Comparison of ENCODE assay signal across 14 mouse cellular contexts in the genomic region with DNA sequence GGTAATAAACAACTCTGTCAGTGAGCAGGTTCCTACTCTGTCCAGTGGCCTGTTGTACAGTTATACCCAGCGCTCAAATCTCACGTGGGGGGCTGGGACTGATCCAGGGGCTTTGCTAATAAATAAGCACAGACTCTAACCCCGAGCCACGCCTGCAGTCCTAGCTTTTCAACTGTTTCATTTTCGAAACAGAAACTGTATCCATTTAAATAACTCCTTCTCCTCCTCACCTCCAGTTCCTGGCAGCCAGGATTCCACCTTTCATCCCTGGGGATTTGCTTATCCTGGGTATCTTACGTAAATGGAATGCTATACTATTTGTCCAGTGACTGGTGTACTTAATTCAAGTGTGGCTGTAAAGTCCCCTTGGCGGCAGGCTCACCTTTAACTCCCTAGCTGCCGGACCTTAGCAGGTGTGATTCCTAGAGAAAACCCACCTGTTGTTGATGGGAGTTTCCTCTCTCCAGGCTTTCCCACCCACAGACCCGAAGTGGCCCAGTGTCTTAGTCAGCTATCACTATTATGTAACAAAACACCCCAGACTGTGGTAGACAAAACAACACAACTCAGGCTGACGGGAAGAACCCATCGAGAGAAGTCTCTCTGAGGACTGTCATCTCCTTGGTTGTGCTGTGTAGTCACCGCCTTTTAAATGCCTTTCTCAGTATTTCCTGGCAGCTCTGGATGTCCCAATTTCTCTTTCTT. TPM values are rescaled to one million over a fixed set of nuclear protein-coding genes. Genes with fewer than 3 reads are reported as not detected.
DNase-seq lines count a peak whose midpoint lies in the region; ATAC-seq and TF ChIP-seq lines count a peak whose summit lies in the region.
"Had no signal": no experiment of that assay in that cellular context is flagged by ENCODE, and none has a peak within 500 bp of the region (broad histone marks: within the 10 kb centered on the region; RNA-seq: fewer than 3 reads in every experiment).

No protein-coding gene starts in this region.

- H3K27me3 ChIP-seq in kidney, embryonic 15.5 days, result no peaks in the 10 kb centered on the region
- H3K27me3 ChIP-seq in stomach, embryonic 15.5 days (replicated peaks), result no peaks in the 10 kb centered on the region

- no peaks in the 10 kb centered on the region for H3K36me3 ChIP-seq in kidney, embryonic 15.5 days
- H3K36me3 ChIP-seq in stomach, embryonic 15.5 days, result no peaks in the 10 kb centered on the region
- H3K36me3 ChIP-seq: G1E had no signal

- intact Hi-C loops in gastrocnemius, postnatal 36 days (cut with DNase I), result no loop called here

- peaks cover 37% of the 10 kb centered on the region for H3K4me1 ChIP-seq in kidney, embryonic 15.5 days
- peaks cover 14% of the 10 kb centered on the region for H3K4me1 ChIP-seq in stomach, embryonic 15.5 days

- DNase-seq in layer of hippocampus, adult 2 months (ENCODE audit: low spot score in 2 of 2), result no peak
- DNase-seq in layer of hippocampus, postnatal 36 days, result no peak
- DNase-seq in lung, adult 18-20 months, result peak; percentile 45 to 67
- DNase-seq in gastrocnemius, postnatal 36 days, result no peak
- no peak for DNase-seq in cerebellum, postnatal 4 days (ENCODE audit: low spot score in 2 of 2)
- DNase-seq: embryo, embryonic 11 days; right cerebral cortex, adult 18-20 months had no signal

- no peaks in the 10 kb centered on the region for H3K9me3 ChIP-seq in kidney, embryonic 15.5 days (replicated peaks)
- no peaks in the 10 kb centered on the region for H3K9me3 ChIP-seq in stomach, embryonic 15.5 days
- H3K9me3 ChIP-seq: forebrain, embryonic 10.5 days had no signal

- TF ChIP-seq CTCF in layer of hippocampus, adult 2 months (conservative IDR thresholded peaks at IDR 0.05), result no peak

- ATAC-seq in kidney, embryonic 15.5 days (replicated peaks; ENCODE audit: low FRiP score), result no peak
- ATAC-seq in stomach, embryonic 15.5 days (ENCODE audit: insufficient read depth, low FRiP score, low read depth), result 0 out of 2 replicates have a peak, but pooled peaks have one; percentile 25
- ATAC-seq: activated CD4-positive, CD25-positive, alpha-beta regulatory T cell, adult 4 months; inflammation-experienced regulatory T-cells, adult 6 months had no signal

- H3K4me3 ChIP-seq in layer of hippocampus, adult 2 months, result peak overlapping the region; percentile 5; the same call in 1 of the 2 replicates
- H3K4me3 ChIP-seq in kidney, embryonic 15.5 days (replicated peaks), result no peak overlapping the region
- H3K4me3 ChIP-seq in stomach, embryonic 15.5 days (replicated peaks), result no peak overlapping the region
- H3K4me3 ChIP-seq: forebrain, embryonic 10.5 days had no signal

- H3K9ac ChIP-seq in kidney, embryonic 15.5 days, result no peak overlapping the region
- no peak overlapping the region for H3K9ac ChIP-seq in stomach, embryonic 15.5 days

- H3K27ac ChIP-seq in layer of hippocampus, adult 2 months, result peak overlapping the region; percentile 72
- H3K27ac ChIP-seq in kidney, embryonic 15.5 days, result 0 out of 2 replicates have a peak overlapping the region, but pooled peaks have one; percentile 10
- H3K27ac ChIP-seq in stomach, embryonic 15.5 days, result no peak overlapping the region; the same call in 1 of the 2 replicates
- H3K27ac ChIP-seq: forebrain, embryonic 10.5 days had no signal

- WGBS in kidney, embryonic 15.5 days, result 26% methylated on average over 12 of the region's 12 CpGs
- WGBS in stomach, embryonic 15.5 days, result 30% methylated on average over 12 of the region's 12 CpGs

- 0 out of 2 replicates have a peak overlapping the region, but pooled peaks have one; percentile 19 for H3K4me2 ChIP-seq in kidney, embryonic 15.5 days
- H3K4me2 ChIP-seq in stomach, embryonic 15.5 days, result 0 out of 2 replicates have a peak overlapping the region, but pooled peaks have one; percentile 17

RNA-seq across cellular contexts. Expression of gene Bcr, which starts 8.4 kb away (rescaled TPM):
- 100 to 1,000 TPM; 116 to 124 TPM for total RNA-seq in layer of hippocampus, adult 2 months (2021)
- 100 to 1,000 TPM; 121 to 133 TPM for total RNA-seq in layer of hippocampus, postnatal 36 days (2021)
- polyA plus RNA-seq in kidney, embryonic 15.5 days (2015; fragmentation: Nextera tagmentation; extraction: Ambion mirVana), result 6.0 and 6.6 TPM in 2 replicates
- polyA plus RNA-seq in stomach, embryonic 15.5 days (2015; fragmentation: Nextera tagmentation; extraction: Ambion mirVana), result 7.5 and 8.9 TPM in 2 replicates
- total RNA-seq in gastrocnemius, postnatal 36 days (2021), result 1 to 10 TPM; 4.3 to 4.4 TPM
- polyA plus RNA-seq: G1E had no signal

RNA-seq across cellular contexts. Expression of gene Rab36, which starts 31.9 kb away (rescaled TPM):
- 10 to 100 TPM; 33.6 to 34.6 TPM for total RNA-seq in layer of hippocampus, adult 2 months (2021)
- total RNA-seq in layer of hippocampus, postnatal 36 days (2021), result 10 to 100 TPM; 30.4 to 32.2 TPM
- polyA plus RNA-seq in kidney, embryonic 15.5 days (2015; fragmentation: Nextera tagmentation; extraction: Ambion mirVana), result 9.3 and 12.8 TPM in 2 replicates
- 6.9 and 7.6 TPM in 2 replicates for polyA plus RNA-seq in stomach, embryonic 15.5 days (2015; fragmentation: Nextera tagmentation; extraction: Ambion mirVana)
- under 1 TPM; 0.27 to 0.51 TPM for total RNA-seq in gastrocnemius, postnatal 36 days (2021)
- polyA plus RNA-seq: G1E had no signal

RNA-seq across cellular contexts. Expression of gene Rsph14, which starts 36.4 kb away (rescaled TPM):
- under 1 TPM; 0.34 to 1.00 TPM for total RNA-seq in layer of hippocampus, adult 2 months (2021)
- total RNA-seq in layer of hippocampus, postnatal 36 days (2021), result 1 to 10 TPM in 1 of 2 experiments, not detected in 1; 1.1 TPM
- not detected in 2 replicates for polyA plus RNA-seq in kidney, embryonic 15.5 days (2015; fragmentation: Nextera tagmentation; extraction: Ambion mirVana)
- not detected in 2 replicates for polyA plus RNA-seq in stomach, embryonic 15.5 days (2015; fragmentation: Nextera tagmentation; extraction: Ambion mirVana)
- not detected for total RNA-seq in gastrocnemius, postnatal 36 days (2021)
- polyA plus RNA-seq: activated CD4-positive, CD25-positive, alpha-beta regulatory T cell, adult 4 months; forebrain, embryonic 10.5 days; G1E; inflammation-experienced regulatory T-cells, adult 6 months; stomach, embryonic 14.5 days had no signal

Comparison
In these comparisons a context has a peak if more than half of its experiments do, and no peak if none do; other contexts are left out.
1. DNase-seq: peak in lung, adult 18-20 months (2 of 2); none in layer of hippocampus, adult 2 months (0 of 2), layer of hippocampus, postnatal 36 days (0 of 2), gastrocnemius, postnatal 36 days (0 of 2) and cerebellum, postnatal 4 days (0 of 2).
2. RNA of gene Bcr, which starts 8.4 kb away (total RNA-seq): 121 to 133 TPM in layer of hippocampus, postnatal 36 days and 116 to 124 TPM in layer of hippocampus, adult 2 months; 4.3 to 4.4 TPM in gastrocnemius, postnatal 36 days; every median in the first group is over 10 times any median in the second.
3. RNA of gene Rab36, which starts 31.9 kb away (total RNA-seq): 33.6 to 34.6 TPM in layer of hippocampus, adult 2 months and 30.4 to 32.2 TPM in layer of hippocampus, postnatal 36 days; 0.27 to 0.51 TPM in gastrocnemius, postnatal 36 days; every median in the first group is over 10 times any median in the second.